Mouse (Mus musculus) granulocyte monocyte progenitor cell, adult 5-6 weeks (primary cell): Measurements from ENCODE around the gene Robo4. TPM values are rescaled to one million over a fixed set of nuclear protein-coding genes. Genes with fewer than 3 reads are reported as not detected.

Source experiments
- ATAC-seq: replicated peaks from 2 replicates; pipeline ENCODE4 v1.8.0; 2016; ENCODE audit warnings: mild to moderate bottlenecking, moderate TSS enrichment, inconsistent platforms; ENCODE audit not compliant: poor library complexity, severe bottlenecking
- total RNA-seq, 2 experiments: library from RNA; stranded (forward) in 1 of 2; stranded (reverse) in 1 of 2; fragments of 200-712, 200-1000 nt in 1 of 2; fragments of >200 nt in 1 of 2; fragmentation: Nextera tagmentation in 1 of 2; gene quantifications; 2 replicates each; pipeline ENCODE4 v1.2.3; 2014 to 2017

The Robo4 gene
- total RNA-seq (2014; fragmentation: Nextera tagmentation) (0.30 TPM in 1 of 2 replicates, not detected in the other), total RNA-seq (2017) (0.04 TPM in 1 of 2 replicates, not detected in the other)

DNA sequence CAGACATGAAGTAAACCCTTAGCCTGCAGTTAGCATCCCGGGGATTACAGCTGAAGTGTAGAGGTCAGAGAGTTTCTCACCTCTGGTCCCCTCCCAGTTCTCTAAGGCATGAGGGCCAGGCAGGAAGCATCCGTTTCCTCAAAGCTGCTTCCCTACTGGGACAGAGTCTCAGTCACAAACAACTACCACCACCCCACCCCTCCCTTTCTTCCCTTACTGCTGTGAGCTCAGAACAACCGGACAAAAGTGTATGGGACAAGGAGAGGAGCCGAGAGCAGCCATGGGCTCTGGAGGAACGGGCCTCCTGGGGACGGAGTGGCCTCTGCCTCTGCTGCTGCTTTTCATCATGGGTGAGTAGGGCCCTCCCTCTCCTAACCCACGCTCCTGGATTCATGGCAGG, at the start of gene Robo4:
Gene Robo4 (plus strand): TSS at position 96 of the 400 bp plus-strand sequence.
- peak; percentile 55 for ATAC-seq

GRCm38 (mm10) chr9:37354485-37354884, 47.2 kb upstream of the Robo4 start:
- no peak for ATAC-seq

GRCm38 (mm10) chr9:37358713-37359330, 42.9 kb upstream of the Robo4 start:
- ATAC-seq, result no peak

- ATAC-seq, result no peak
Observed at GRCm38 (mm10) chr9:37359331-37360220, 42.1 kb upstream of the Robo4 start.

- no peak for ATAC-seq
Observed at GRCm38 (mm10) chr9:37362084-37362483, 39.6 kb upstream of the Robo4 start.

GRCm38 (mm10) chr9:37362881-37363280, 38.8 kb upstream of the Robo4 start:
- ATAC-seq, result peak; percentile 48; the same call in 1 of the 2 replicates

DNA sequence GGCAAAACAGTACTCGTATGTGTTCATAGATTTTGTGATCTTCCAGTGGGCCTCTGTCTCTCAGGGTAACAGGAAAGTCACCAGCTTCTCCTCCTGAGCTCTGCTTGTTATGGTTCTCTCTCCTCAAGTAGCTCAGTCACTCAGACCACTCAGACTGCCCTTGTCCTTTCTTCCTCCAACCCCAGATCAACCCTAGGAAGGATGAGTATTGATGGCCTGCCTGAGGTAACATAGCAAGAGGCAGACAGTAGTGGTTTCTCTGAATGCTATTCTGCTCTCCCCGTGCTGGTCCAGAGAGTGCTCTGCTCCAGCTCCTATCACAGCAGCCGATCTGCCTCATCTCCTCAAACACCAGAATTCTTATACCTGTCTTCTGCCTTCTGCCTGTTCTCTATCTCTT, 38.1 kb upstream of the Robo4 start:
- no peak for ATAC-seq

DNA sequence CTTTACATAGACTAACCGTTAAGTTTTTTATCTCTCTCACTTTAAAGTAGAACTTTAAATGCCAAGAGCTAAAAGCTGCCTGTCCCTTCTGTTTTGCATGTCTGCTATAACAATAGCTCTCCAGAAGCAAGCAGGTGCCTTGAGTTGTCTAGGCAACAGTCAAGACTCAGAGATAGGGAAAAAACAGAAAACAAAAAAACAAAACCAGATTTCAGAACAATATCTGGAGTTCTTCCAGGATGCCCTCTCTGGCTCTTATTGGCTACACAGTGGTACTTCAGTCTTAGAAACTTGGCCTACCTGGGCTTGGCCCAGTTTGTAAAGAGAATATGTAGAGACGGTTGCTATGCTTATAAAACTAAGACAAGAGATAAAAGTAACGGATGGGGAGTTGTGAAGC, 37.3 kb upstream of the Robo4 start:
- no peak for ATAC-seq

- ATAC-seq, result no peak
Observed at GRCm38 (mm10) chr9:37365706-37366105, 36.0 kb upstream of the Robo4 start.

DNA sequence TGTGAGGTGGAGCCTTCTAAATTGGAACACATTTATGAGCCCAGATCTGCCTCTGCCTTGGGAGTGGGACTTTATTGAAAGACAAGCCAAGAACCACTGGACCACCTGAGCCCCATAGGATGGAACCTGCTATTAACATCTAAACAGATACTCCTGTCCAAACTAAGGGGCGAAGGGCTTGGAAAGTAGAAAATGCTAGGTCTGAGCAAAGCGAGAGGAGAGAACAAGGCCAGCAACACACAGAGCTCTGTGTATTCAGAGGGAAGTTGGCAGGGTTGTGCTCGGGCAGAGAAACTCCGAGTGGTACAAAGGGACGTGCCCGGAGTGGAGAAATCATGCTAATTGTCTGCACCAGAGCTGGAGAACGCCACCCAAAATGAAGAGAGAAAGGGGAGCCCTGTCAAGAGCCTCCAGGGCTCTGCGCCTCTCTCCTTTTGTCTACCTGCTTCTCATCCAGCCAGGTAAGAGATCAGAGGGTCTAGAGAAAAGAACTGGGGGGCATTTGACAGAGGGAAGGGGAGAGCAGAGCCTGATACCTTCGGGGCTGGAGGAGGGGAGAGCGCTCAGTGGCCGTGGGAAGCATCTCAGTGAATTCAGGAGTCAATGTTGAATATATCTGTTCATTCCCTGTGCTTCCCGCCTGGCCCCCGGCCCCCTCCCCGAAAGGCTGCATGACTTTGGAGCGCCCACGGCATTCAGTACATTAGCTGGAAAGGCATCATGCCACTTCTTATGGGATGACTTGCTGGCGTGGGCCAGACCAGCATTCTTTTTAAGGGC, 34.2 kb upstream of the Robo4 start, which contains the start of gene Hepacam:
Gene Hepacam (plus strand): TSS at position 51 of the 780 bp plus-strand sequence.
- ATAC-seq, result no peak

GRCm38 (mm10) chr9:37368081-37368830, 33.4 kb upstream of the Robo4 start:
- no peak for ATAC-seq

GRCm38 (mm10) chr9:37368860-37369259, 32.8 kb upstream of the Robo4 start:
- no peak for ATAC-seq

DNA sequence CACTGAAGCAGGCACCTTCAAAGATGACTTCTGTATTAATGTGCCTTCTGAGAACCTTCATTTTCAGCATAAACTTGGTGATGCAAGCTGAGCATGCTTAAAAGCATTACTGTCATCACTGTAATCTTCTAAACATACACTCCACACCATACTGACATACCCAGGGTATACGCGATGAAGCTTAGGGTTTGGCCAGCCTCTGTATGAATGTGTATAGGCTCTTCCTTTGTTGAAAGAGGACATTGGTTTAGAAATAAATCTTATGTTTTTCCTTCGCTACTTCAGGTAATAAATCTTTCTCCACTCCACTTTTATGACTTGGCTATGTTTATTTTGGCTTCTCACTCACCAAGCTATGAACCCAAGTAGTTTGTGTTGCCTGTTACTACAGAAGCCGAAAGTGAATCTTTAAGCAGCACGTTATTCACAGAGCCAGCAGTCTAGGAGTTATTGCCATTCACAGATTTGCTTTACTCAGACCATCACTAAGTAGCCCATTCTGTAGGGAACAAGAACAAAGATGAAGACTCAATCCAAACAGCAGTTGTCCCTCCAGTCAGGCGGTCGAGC, 30.4 kb upstream of the Robo4 start:
- no peak for ATAC-seq

DNA sequence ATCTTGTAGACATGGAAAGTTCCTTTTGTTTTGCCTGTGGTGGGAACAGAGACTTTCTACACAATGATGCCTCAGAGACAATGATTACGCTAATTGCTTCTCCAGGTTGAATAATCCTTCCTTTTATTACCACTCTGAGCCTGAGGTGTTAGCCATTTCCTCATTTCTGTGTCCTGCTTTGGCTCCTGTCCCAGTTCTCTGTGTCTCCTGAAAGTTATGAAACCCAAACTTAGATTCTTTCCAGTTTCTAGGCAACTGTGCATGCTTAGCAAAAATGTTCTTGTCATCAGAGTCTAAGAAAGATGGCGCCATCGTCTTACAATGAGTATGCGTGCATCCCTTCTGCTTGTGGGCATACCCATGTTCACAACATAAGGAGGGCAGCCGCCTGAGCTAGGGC, 26.0 kb upstream of the Robo4 start:
- ATAC-seq, result peak; percentile 72

- ATAC-seq, result no peak
Observed at GRCm38 (mm10) chr9:37383161-37383560, 18.5 kb upstream of the Robo4 start.

GRCm38 (mm10) chr9:37384284-37385182, 17.2 kb upstream of the Robo4 start:
- ATAC-seq, result peak; percentile 78

DNA sequence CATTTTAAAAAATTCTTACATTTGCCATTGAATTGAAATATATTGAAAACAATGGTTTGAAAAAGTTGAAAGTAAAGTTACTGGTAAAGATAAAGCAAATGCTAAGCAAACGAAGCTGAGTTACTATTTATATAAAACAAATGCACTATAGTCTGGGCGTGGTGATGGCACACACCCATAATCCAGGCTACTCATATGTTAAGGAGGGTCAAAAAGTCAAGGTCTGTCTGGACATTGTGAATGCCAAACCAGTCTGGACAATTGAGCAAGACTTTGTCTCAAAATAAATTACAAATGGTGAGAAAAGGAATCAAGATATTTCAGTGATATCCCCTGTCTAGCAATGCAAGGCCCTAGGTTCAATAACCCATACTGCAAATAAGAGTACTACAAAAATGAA, 10.8 kb upstream of the Robo4 start:
- no peak for ATAC-seq

DNA sequence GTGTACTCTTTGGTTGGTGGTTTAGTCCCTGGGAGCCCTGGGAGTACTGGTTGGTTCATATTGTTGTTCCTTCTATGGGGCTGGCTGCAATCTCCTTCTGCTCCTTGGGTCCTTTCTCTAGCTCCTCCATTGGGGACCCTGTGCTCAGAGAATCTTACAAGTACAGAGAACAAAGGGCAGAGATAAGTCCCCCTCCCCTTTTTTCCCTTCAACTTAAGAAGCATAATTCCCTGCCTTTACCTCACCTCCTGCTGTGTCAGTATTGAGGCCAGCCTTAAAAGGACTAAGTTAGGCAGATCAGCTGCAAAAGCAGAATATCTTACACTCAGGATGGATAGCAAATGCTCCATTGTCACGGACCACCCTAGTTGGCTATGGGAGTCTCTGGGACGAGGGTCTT, 9.6 kb upstream of the Robo4 start:
- ATAC-seq, result no peak
